Mouse (Mus musculus) liver, postnatal 0 days (tissue): ENCODE results near the gene Smap1. TPM values are rescaled to one million over a fixed set of nuclear protein-coding genes. Genes with fewer than 3 reads are reported as not detected.
"Not testable (repeated sequence)": the region's sequence is repeated elsewhere in the genome, so short reads cannot be mapped to it uniquely, and the experiment has no call there.

Experiments
- ATAC-seq: fragments of 200-750 bp; cut with Nextera tagmentation; 2 replicates; pipeline ENCODE4 v1.8.0; 2017; ENCODE audit warnings: mild to moderate bottlenecking, moderate library complexity
- DNase-seq: peaks from one replicate; pipeline ENCODE4 v3.0.0-alpha.2; 2016
- H3K27ac ChIP-seq: fragments of 300-500 bp; sonication (generic); 2 replicates; pipeline ENCODE4 v1.5.1; 2014; ENCODE audit warnings: antibody characterized with exemption, moderate library complexity, mild to moderate bottlenecking, low read depth
- H3K27me3 ChIP-seq: fragments of 300-500 bp; sonication (generic); 2 replicates; pipeline ENCODE4 v1.6.1; 2014; ENCODE audit warnings: low read length, control low read depth, mixed read lengths; ENCODE audit not compliant: insufficient read depth
- H3K36me3 ChIP-seq: fragments of 300-500 bp; sonication (generic); replicated peaks from 2 replicates; pipeline ENCODE4 v1.6.1; 2014; ENCODE audit warnings: mild to moderate bottlenecking, control low read depth, low read length, moderate library complexity, mixed read lengths; ENCODE audit not compliant: insufficient read depth
- H3K4me1 ChIP-seq: fragments of 300-500 bp; sonication (generic); 2 replicates; pipeline ENCODE4 v1.6.1; 2014; ENCODE audit warnings: antibody characterized with exemption, mild to moderate bottlenecking, control low read depth; ENCODE audit not compliant: insufficient read depth
- H3K4me2 ChIP-seq: fragments of 300-500 bp; sonication (generic); 2 replicates; pipeline ENCODE4 v1.6.1; 2014; ENCODE audit warnings: low read depth, mild to moderate bottlenecking, low read length, moderate library complexity, mixed read lengths
- H3K4me3 ChIP-seq: fragments of 300-500 bp; sonication (generic); 2 replicates; pipeline ENCODE4 v1.5.1; 2014; ENCODE audit warnings: low read depth, low read length
- H3K9ac ChIP-seq: fragments of 300-500 bp; sonication (generic); replicated peaks from 2 replicates; pipeline ENCODE4 v1.6.1; 2014; ENCODE audit warnings: mild to moderate bottlenecking, moderate library complexity
- H3K9me3 ChIP-seq: fragments of 300-500 bp; sonication (generic); 2 replicates; pipeline ENCODE4 v1.6.1; 2016; ENCODE audit warnings: mild to moderate bottlenecking, control low read depth, low read length, mixed read lengths
- CTCF ChIP-seq: sonication (generic); IDR thresholded peaks from 2 replicates; pipeline ENCODE4 v1.5.1; 2016; ENCODE audit warnings: antibody characterized with exemption, low read depth
- EP300 ChIP-seq: IDR thresholded peaks from 2 replicates; pipeline ENCODE4 v1.6.1; 2016; ENCODE audit warnings: antibody characterized with exemption, low read depth, mild to moderate bottlenecking
- WGBS: fragments of 180-500 bp; shearing (Covaris S2); extraction: QIAGEN DNeasy Blood & Tissue Kit; methylation state at CpG from one replicate; pipeline ENCODE4 v1.1.7; 2014; ENCODE audit not compliant: insufficient replicate concordance; 5-methylcytosine and 5-hydroxymethylcytosine counted together
- polyA plus RNA-seq: library from polyadenylated mRNA; unstranded; fragments of >200 nt; fragmentation: Nextera tagmentation; extraction: Ambion mirVana; gene quantifications from 2 replicates; pipeline ENCODE4 v1.2.1, GENCODE M21; 2015

Smap1 gene
- 29.8 and 33.2 TPM in 2 replicates for polyA plus RNA-seq

DNA sequence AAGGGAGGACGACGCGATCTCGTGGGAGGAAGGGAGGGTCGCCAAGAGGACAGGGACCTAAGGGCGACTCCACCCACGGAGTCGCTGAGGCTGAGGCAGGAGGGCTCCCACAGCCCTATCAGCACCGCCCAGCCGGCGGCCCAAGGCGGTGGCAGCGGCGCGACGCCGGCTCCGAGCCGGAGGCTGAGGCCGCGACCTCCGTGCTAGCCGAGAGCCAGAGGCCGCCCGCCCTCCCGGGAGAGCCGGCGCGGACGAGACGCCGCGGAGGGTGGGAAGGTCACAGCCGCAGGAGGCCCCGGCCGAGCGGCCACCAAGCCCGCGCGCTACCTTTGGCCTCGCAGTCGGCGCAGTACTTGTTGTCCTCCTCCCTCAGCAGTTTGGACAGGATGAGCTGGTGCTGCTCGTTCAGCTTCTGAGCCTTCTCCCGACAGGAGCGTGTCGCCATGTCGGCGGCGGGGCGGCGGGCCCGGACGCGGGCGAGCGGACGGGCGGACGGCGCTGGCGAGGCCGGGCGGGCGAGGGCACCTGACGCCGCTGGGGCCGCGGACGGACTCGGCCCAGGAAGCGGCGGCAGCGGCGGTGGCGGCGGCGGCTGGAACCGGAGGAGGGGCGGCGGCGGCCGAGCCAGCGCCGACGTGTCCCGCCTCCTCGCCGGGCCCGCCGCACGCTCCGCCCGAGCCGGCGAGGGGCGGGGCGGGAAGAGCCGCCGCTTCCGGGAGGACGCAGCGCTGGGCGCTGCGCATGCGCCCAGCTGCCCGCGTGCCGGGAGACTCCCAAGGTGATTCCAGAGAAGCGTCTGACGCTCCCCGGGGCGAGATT is at the start of gene Smap1:
Gene Smap1 (minus strand): TSS at position 607 of the 819 bp plus-strand sequence.
- DNase-seq: peak; percentile 89
- Histone ChIP-seq H3K27ac (peak within 1 kb of the TSS; percentile 97), H3K4me1 (peaks cover 21% of the 10 kb centered on the region), H3K4me3 (peak within 1 kb of the TSS; percentile 82), H3K27me3 (no peaks in the 10 kb centered on the region), H3K4me2 (peak within 1 kb of the TSS; percentile 83), H3K36me3 (no peaks in the 10 kb centered on the region), H3K9me3 (peaks cover 14% of the 10 kb centered on the region), H3K9ac (peak within 1 kb of the TSS; percentile 94)
- TF ChIP-seq CTCF: no peak
- under 1% methylated on average over 98 of the region's 113 CpGs for WGBS
- peak; percentile 94 for ATAC-seq

DNA sequence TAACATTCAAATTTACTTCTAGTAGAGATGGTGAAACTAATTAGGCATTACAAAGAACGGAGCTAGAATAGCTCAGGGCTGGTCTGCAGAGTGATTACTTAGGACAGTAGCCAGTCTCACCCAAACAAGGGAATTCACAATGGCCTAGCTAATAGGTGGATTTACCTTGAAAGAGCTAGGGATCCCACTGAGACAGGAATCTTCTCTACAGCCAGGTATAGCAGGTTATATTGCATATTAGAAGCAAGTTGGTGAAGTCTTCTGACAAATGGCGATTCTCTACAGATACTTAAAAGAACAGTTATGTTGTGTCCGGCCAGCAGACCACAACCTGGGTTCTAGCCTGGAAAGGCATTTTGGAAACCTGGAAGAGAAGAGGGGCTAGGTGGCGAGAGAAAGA is 49.0 kb upstream of the Smap1 start:
- H3K27me3 ChIP-seq, ATAC-seq, H3K4me3 ChIP-seq, H3K4me2 ChIP-seq, H3K36me3 ChIP-seq, H3K9ac ChIP-seq, DNase-seq, H3K4me1 ChIP-seq, H3K9me3 ChIP-seq, H3K27ac ChIP-seq: not testable (repeated sequence)
- 75% methylated on average over 3 of the region's 4 CpGs for WGBS

DNA sequence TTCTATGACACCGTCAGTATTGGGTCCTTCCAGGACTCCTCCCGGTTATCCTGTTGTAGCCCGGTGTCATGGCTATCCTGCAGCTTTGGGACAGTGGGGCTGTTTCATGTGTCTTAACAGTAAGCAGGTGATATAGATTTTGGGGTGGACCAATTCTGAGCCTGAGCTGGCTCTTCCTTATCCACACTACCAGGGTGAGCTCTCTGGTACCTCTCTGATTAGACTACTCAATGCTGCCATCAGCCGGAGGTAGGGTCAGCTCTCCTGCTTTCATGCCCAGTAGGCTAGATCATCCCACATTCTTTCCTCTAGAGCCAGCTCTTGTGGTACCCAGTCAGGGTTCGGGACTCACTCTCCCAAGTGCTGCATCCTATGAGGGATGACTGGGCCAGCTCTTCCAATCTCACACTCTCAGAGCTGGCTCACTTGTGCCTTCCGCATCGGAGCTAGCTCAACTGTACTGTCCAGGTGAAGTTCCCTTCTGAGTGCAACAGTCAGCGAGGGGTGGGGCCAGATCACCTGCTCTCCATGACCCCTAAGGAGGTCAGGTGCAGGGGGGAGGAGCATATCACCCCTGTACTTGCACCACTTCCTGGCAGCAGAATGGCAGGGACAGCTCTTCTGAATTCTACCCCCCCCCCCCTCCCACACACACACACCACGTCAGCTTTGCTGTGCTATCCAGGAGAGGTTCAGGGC is 46.1 kb upstream of the Smap1 start:
- ATAC-seq: no peak

DNA sequence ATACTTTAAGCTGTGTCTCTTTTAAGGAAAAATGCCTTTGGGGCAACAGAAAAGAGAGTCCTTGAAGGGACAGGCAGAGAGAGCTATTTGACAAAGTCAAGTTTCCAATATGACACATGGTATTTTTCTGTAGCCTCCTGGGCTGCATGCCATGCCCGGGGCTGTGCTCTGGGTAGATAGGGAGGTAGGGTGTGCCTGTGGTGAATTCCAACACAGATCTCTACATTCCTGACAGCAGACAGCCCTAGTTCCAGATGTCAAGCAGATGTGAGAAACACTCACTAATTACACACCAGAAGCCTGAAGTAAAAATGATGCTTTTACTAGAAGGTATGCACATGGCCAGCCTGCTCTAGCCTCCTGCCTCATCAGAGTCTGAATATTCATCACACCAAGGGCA is 44.1 kb upstream of the Smap1 start:
- peak; percentile 70 for DNase-seq

More for the DNA sequence above, 46.1 kb upstream of the Smap1 start:
- Histone ChIP-seq H3K9ac (no peak overlapping the region), H3K4me3 (no peak overlapping the region), H3K36me3 (no peaks in the 10 kb centered on the region), H3K4me2 (no peak overlapping the region), H3K4me1 (no peaks in the 10 kb centered on the region), H3K27ac (no peak overlapping the region), H3K9me3 (no peaks in the 10 kb centered on the region), H3K27me3 (no peaks in the 10 kb centered on the region)
- WGBS: 77% methylated on average over 9 of the region's 9 CpGs
- DNase-seq: no peak
- TF ChIP-seq EP300 (no peak), CTCF (peak; percentile 40)

DNA sequence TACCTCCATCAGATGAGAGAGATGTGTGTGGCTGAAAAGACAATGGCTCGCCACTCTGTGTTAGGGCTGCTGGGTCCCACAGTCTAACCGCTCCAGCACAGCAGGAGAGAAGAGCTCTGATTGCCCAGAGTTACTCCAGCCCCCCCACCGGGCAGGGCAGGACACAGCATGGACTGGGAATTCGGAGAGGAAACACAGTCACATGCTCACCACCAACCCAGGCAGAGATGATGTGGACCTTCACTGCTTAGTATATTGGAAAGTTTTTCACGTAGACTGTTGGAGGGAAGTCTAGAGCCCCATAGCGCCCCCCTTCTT is 37.3 kb upstream of the Smap1 start:
- peak overlapping the region; percentile 12; the same call in 1 of the 2 replicates for H3K4me3 ChIP-seq
- H3K4me2 ChIP-seq: peak overlapping the region; percentile 50
- TF ChIP-seq CTCF: no peak
- H3K9me3 ChIP-seq: no peaks in the 10 kb centered on the region
- no peak for ATAC-seq
- no peaks in the 10 kb centered on the region for H3K36me3 ChIP-seq
- H3K27ac ChIP-seq: no peak overlapping the region
- WGBS: 33% methylated on average over 6 of the region's 6 CpGs
- peaks cover 4% of the 10 kb centered on the region for H3K4me1 ChIP-seq
- H3K27me3 ChIP-seq: no peaks in the 10 kb centered on the region
- no peak for DNase-seq
- H3K9ac ChIP-seq: no peak overlapping the region

More for the DNA sequence above, 44.1 kb upstream of the Smap1 start:
- H3K9ac ChIP-seq: no peak overlapping the region
- H3K27me3 ChIP-seq: no peaks in the 10 kb centered on the region
- TF ChIP-seq CTCF (no peak), EP300 (peak; percentile 92)
- no peak overlapping the region for H3K4me3 ChIP-seq
- no peak overlapping the region for H3K4me2 ChIP-seq
- no peaks in the 10 kb centered on the region for H3K9me3 ChIP-seq
- peaks cover 4% of the 10 kb centered on the region for H3K4me1 ChIP-seq
- no peaks in the 10 kb centered on the region for H3K36me3 ChIP-seq
- H3K27ac ChIP-seq: peak overlapping the region; percentile 66
- WGBS: 41% methylated on average over 1 of the region's 1 CpGs
- peak; percentile 98 for ATAC-seq

DNA sequence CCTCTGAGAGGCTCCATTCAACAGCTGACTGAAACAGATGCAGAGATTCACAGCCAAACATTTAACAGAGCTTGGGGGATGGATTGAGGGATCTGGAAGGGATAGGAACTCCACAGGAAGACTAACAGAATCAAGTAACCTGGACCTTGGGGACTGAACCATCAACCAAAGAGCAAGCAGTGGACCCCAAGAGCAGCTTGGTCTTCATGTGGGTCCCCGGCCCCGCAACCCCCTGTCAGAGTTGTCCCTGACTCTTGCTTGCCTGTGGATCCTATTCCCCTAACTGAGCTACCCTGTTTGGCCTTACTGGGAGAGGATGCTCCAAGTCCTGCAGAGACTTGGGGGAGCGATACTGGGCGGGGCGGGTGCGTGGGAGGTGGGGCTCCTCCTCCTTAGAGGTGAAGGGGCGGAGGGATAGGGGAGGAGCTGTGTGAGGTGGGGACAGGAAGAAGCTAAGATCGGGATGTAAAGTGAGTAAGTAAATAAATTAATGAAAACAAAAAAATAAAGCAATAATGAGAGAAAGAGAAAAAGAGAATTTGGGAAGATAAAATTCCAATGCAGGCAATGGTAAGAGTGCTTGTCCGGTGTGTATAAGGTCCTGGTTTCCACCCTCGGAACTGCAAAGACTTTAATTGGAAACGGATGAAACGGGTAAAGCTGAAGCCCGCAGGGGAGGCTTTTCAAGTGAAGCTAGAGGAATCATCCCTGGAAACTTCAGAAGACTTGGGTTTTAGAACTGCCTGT is 36.7 kb upstream of the Smap1 start:
- Histone ChIP-seq H3K4me1 (peaks cover 4% of the 10 kb centered on the region), H3K36me3 (no peaks in the 10 kb centered on the region), H3K4me2 (peak overlapping the region; percentile 50), H3K27ac (no peak overlapping the region), H3K4me3 (peak overlapping the region; percentile 12; the same call in 1 of the 2 replicates), H3K27me3 (no peaks in the 10 kb centered on the region), H3K9me3 (no peaks in the 10 kb centered on the region), H3K9ac (no peak overlapping the region)
- WGBS: 22% methylated on average over 13 of the region's 13 CpGs
- no peak for ATAC-seq
- peak; percentile 23 for DNase-seq
- TF ChIP-seq EP300: no peak
- TF ChIP-seq CTCF: no peak
